Mouse (Mus musculus): ENCODE results near the gene Clcn7. TPM values are rescaled to one million over a fixed set of nuclear protein-coding genes. Genes with fewer than 3 reads are reported as not detected.
A peak's percentile ranks its signal among the peaks of the same experiment; 100 is the strongest.

Clcn7 gene
- polyA plus RNA-seq, 1 experiment from 2014 or later, result 22.5 TPM

DNA sequence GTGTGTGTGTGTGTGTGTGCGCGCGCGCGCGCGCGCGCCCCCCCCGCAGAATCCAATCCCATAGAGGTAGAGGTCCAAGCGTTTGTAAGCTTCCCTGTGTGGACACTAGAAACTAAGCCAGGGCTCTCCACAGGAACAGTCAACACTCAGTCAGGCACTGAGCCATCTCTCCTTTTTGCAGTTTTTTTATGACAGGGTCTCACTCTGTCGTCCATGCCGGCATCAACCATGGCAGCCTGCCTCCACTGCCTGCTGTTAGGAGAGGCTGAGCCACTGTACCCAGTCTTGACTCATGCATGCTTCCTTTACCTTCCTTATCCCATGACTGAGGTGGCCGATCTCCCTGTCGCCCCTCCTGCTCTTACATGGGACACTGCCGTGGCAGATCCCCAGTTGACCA, 25.4 kb upstream of the Clcn7 start:
- Histone ChIP-seq H3K4me2 (ENCODE audit: low read depth, low read length) (no peak overlapping the region), H3K9ac (ENCODE audit: low read length) (no peak overlapping the region), H3K27me3 (ENCODE audit: control insufficient read depth, insufficient read depth, low read depth, low read length) (no peaks in the 10 kb centered on the region), H3K27ac (ENCODE audit: low read length) (no peak overlapping the region), H3K4me3 (ENCODE audit: low read length) (no peak overlapping the region), H3K4me1 (replicated peaks; ENCODE audit: control insufficient read depth, insufficient read depth, low read length) (peaks cover 5% of the 10 kb centered on the region), H3K9me3 (ENCODE audit: control insufficient read depth, low read length) (no peaks in the 10 kb centered on the region), H3K36me3 (ENCODE audit: control insufficient read depth, insufficient read depth, low read length) (peaks cover 47% of the 10 kb centered on the region)
- no peak for ATAC-seq (ENCODE audit: low read depth)
- 92% methylated on average over 5 of the region's 16 CpGs for WGBS

DNA sequence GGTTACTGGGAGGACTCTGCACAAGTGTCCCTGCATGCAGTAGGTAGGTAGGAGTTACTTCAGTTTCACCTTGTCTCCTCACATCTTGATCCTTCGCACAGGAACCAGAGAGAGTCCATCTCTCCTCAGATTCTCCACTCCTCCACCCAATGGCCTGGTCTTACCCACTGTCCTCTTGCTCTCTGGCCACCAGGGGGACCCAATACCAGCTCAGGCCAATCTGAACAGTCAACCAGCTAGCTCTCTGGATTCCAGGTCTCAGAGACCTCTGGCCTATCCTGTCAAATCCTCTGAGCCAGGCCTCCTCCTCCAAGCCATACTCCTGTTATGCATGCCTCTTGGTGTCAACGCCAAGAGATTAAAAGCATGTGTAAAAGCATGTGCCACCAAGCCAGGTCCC, 23.6 kb upstream of the Clcn7 start:
- Histone ChIP-seq H3K4me3 (ENCODE audit: low read length) (no peak overlapping the region), H3K27me3 (ENCODE audit: control insufficient read depth, insufficient read depth, low read depth, low read length) (no peaks in the 10 kb centered on the region), H3K27ac (ENCODE audit: low read length) (no peak overlapping the region), H3K36me3 (ENCODE audit: control insufficient read depth, insufficient read depth, low read length) (peaks cover 38% of the 10 kb centered on the region), H3K4me2 (ENCODE audit: low read depth, low read length) (no peak overlapping the region), H3K4me1 (replicated peaks; ENCODE audit: control insufficient read depth, insufficient read depth, low read length) (peaks cover 8% of the 10 kb centered on the region), H3K9ac (ENCODE audit: low read length) (no peak overlapping the region), H3K9me3 (ENCODE audit: control insufficient read depth, low read length) (no peaks in the 10 kb centered on the region)
- no peak for ATAC-seq (ENCODE audit: low read depth)
- 70% methylated on average over 2 of the region's 2 CpGs for WGBS

DNA sequence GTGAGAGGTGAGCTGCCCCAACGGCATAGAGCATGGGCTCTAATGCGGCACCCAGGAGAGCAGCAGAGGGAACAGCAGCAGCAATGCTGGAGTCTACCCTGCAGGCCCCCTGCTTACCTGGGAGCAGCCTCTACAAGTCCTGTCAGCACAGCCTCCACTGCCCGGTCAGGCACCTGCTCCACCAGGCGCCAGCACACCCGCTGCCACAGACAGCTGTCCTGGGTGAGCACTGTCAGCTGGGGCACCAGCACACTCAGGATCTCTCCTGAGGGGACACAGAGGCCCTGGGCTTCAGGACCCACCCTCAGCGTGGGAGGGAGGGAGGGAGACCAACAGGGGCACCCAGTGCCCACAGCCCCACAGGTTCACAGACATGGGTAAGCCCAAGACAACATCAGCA, 22.6 kb upstream of the Clcn7 start:
- WGBS, result 95% methylated on average over 6 of the region's 6 CpGs
- no peak for ATAC-seq (ENCODE audit: low read depth)
- H3K27me3 ChIP-seq (ENCODE audit: control insufficient read depth, insufficient read depth, low read depth, low read length), result no peaks in the 10 kb centered on the region
- no peak overlapping the region for H3K27ac ChIP-seq (ENCODE audit: low read length)
- peaks cover 13% of the 10 kb centered on the region for H3K4me1 ChIP-seq (replicated peaks; ENCODE audit: control insufficient read depth, insufficient read depth, low read length)
- no peak overlapping the region for H3K4me3 ChIP-seq (ENCODE audit: low read length)
- H3K9ac ChIP-seq (ENCODE audit: low read length), result no peak overlapping the region
- H3K9me3 ChIP-seq (ENCODE audit: control insufficient read depth, low read length), result no peaks in the 10 kb centered on the region
- no peak overlapping the region for H3K4me2 ChIP-seq (ENCODE audit: low read depth, low read length)
- H3K36me3 ChIP-seq (ENCODE audit: control insufficient read depth, insufficient read depth, low read length), result peaks cover 30% of the 10 kb centered on the region

DNA sequence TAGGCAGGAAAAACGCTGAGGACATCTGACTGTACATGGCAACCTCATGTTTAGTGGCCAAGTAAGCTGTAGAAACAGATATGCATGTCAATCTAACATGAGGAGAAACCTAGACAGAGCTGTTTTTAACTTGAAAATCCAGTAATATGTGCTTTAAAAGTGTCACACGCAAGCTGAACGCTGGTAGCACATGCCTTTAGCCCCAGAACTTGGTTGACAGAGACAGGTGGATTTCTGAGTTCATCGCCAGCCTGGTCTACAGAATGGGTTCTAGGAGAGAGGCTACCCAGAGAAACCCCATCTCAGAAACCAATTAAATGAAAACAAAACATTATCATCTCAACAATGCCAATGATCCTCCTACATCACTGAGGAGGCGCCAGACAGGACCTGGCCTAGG, 22.0 kb upstream of the Clcn7 start:
- Histone ChIP-seq H3K27me3 (ENCODE audit: control insufficient read depth, insufficient read depth, low read depth, low read length) (no peaks in the 10 kb centered on the region), H3K9ac (ENCODE audit: low read length) (no peak overlapping the region), H3K4me1 (replicated peaks; ENCODE audit: control insufficient read depth, insufficient read depth, low read length) (peaks cover 15% of the 10 kb centered on the region), H3K9me3 (ENCODE audit: control insufficient read depth, low read length) (no peaks in the 10 kb centered on the region), H3K36me3 (ENCODE audit: control insufficient read depth, insufficient read depth, low read length) (peaks cover 26% of the 10 kb centered on the region), H3K4me2 (ENCODE audit: low read depth, low read length) (no peak overlapping the region), H3K27ac (ENCODE audit: low read length) (0 out of 2 replicates have a peak overlapping the region, but pooled peaks have one; percentile 35), H3K4me3 (ENCODE audit: low read length) (no peak overlapping the region)
- no peak for ATAC-seq (ENCODE audit: low read depth)
- 85% methylated on average over 5 of the region's 5 CpGs for WGBS

DNA sequence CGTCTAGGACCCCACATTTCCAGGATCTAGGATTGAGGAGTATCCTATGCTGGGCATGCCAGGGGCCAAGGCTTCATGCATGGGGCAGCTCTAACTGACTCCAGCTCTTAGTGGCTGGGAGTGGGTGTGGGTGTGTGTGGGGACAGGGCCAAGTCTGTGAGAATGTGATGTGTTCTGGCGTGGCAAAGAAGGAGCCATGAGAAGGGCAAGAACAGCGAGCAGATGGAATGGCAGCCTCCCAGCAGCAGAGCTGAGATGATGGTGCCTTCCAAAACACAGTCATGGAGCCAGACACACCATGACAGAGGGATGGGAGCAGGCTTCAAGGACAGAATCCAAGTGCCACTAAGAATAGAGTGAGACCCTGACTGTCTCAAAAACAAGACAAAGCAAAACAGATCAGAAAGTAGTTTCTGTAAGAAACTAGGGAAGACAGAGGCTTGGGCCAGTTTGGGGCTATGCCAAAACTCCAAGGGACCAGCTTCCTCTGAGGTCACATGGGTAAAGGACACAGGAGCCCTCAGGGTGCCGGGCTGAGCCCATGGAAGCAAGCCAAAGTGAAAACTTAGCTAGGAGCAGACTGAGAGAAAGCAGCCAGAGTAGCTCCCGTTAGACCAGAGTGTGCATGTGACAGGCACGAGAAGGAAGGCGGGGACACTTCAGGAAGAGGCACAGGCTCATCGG, 21.3 kb upstream of the Clcn7 start:
- no peak overlapping the region for H3K4me2 ChIP-seq (ENCODE audit: low read depth, low read length)
- H3K9ac ChIP-seq (ENCODE audit: low read length), result peak overlapping the region; percentile 1; the same call in 1 of the 2 replicates
- 52% methylated on average over 8 of the region's 8 CpGs for WGBS
- H3K27me3 ChIP-seq (ENCODE audit: control insufficient read depth, insufficient read depth, low read depth, low read length), result no peaks in the 10 kb centered on the region
- H3K4me3 ChIP-seq (ENCODE audit: low read length), result no peak overlapping the region
- H3K9me3 ChIP-seq (ENCODE audit: control insufficient read depth, low read length), result no peaks in the 10 kb centered on the region
- peak overlapping the region; percentile 35 for H3K27ac ChIP-seq (ENCODE audit: low read length)
- peak; percentile 21; the same call in 1 of the 2 replicates for ATAC-seq (ENCODE audit: low read depth)
- peaks cover 17% of the 10 kb centered on the region for H3K4me1 ChIP-seq (replicated peaks; ENCODE audit: control insufficient read depth, insufficient read depth, low read length)
- H3K36me3 ChIP-seq (ENCODE audit: control insufficient read depth, insufficient read depth, low read length), result peaks cover 21% of the 10 kb centered on the region

DNA sequence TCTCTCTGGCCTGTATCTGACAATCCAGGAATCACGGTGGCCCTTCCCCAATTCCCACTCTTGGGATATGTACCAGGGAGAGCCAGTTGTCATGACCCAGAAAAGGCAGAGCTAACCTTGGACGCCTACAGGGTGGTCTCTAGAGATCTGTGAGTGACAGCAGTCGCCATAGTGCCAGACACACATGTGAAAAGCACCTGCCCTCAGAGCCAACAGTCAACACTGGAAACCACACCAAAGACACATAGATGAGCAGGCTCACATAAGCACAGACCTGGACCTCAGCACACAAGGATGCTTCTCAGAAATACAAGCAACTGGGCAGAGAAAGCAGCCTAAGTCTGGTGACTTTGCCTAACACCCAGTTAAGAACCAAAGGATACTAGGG, 20.8 kb upstream of the Clcn7 start:
- no peak for ATAC-seq (ENCODE audit: low read depth)
- peaks cover 18% of the 10 kb centered on the region for H3K36me3 ChIP-seq (ENCODE audit: control insufficient read depth, insufficient read depth, low read length)
- peaks cover 17% of the 10 kb centered on the region for H3K4me1 ChIP-seq (replicated peaks; ENCODE audit: control insufficient read depth, insufficient read depth, low read length)
- peak overlapping the region; percentile 1; the same call in 1 of the 2 replicates for H3K9ac ChIP-seq (ENCODE audit: low read length)
- H3K4me3 ChIP-seq (ENCODE audit: low read length), result no peak overlapping the region
- no peak overlapping the region for H3K4me2 ChIP-seq (ENCODE audit: low read depth, low read length)
- no peaks in the 10 kb centered on the region for H3K9me3 ChIP-seq (ENCODE audit: control insufficient read depth, low read length)
- peak overlapping the region; percentile 35 for H3K27ac ChIP-seq (ENCODE audit: low read length)
- H3K27me3 ChIP-seq (ENCODE audit: control insufficient read depth, insufficient read depth, low read depth, low read length), result no peaks in the 10 kb centered on the region
- WGBS, result 58% methylated on average over 3 of the region's 3 CpGs

DNA sequence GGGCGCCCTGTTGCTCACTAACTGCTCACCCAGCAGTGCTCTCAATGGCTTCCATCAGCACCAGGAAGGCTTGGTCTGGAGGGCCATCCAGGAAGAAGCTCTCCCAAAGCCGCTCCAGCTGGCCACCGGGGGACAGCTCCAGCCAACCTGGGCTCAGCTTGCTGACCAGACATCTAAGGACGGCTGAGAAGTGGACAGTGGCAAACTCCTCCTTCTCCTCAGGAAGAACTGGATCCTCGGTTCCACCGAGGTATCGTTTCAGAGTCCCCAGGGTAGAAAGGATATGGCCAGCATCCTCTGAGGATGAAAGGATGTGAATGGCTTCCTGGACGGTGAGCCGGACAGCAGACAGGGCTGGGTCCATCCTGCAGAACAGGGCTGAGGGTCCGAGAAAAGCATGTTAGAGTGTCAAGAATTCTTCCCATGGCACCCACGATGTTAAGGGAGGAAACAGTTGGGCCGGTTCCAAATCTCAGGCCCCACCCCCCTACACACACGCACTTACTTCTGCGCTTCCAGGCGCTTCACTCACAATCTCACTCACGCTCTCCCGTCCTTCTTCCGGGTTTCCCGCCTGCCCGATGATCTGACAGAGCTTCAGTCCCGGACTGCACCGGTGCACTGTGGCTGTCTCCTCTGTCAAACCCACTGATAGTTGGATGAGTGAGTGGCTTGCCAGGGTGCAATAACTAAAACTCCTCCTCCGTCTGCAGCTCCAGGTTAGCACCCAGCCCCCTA, 18.1 kb upstream of the Clcn7 start:
- Histone ChIP-seq H3K27ac (ENCODE audit: low read length) (peak overlapping the region; percentile 94), H3K4me1 (replicated peaks; ENCODE audit: control insufficient read depth, insufficient read depth, low read length) (peaks cover 17% of the 10 kb centered on the region), H3K9ac (ENCODE audit: low read length) (peak overlapping the region; percentile 83), H3K36me3 (ENCODE audit: control insufficient read depth, insufficient read depth, low read length) (0 out of 2 replicates have a peak, but pooled peaks cover 8% of the 10 kb centered on the region), H3K4me3 (ENCODE audit: low read length) (peak overlapping the region; percentile 73), H3K4me2 (ENCODE audit: low read depth, low read length) (peak overlapping the region; percentile 94), H3K9me3 (ENCODE audit: control insufficient read depth, low read length) (no peaks in the 10 kb centered on the region), H3K27me3 (ENCODE audit: control insufficient read depth, insufficient read depth, low read depth, low read length) (no peaks in the 10 kb centered on the region; the same call in 1 of the 2 replicates)
- 7% methylated on average over 23 of the region's 23 CpGs for WGBS
- ATAC-seq (ENCODE audit: low read depth), result peak; percentile 60

DNA sequence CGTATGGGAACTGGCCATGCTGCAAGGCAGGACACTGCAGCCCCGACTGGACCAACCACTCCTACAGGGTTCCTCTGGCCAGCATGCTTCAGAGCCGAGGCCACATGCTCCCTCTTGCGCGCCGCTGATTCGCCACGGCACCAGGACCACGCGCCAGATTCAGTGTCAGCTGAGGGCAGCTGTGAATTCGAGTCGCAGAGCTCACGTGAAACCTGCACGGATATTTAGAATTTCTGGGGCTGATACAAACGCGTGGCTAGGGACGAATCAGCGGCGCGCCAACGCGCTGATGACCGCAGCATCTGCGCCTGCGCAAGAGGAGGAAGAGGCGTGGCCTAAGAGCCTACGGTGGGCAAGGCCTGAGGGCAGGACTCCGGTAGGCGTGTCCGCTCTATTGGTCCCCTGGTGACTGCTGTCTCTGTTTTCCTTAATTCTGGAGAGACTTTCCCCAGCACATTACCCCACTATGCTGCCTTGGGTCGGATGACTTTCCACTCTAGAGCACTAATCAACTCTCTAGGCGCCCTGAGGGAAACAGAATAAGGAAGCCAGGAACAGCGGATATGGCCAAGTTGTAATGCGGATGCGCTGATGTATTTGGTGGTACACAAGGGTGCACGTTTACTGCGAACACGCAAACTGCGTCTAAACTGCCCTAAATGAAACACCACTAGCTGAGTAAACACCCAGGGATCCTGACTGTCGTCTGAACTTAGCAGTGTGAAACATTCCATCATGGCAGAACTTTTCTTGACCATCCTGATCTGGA, 17.3 kb upstream of the Clcn7 start, which contains the start of gene Telo2:
TSS of gene Telo2 (minus strand) at position 304 of the 769 bp plus-strand sequence.
- peak within 1 kb of the TSS; percentile 73 for H3K4me3 ChIP-seq (ENCODE audit: low read length)
- H3K36me3 ChIP-seq (ENCODE audit: control insufficient read depth, insufficient read depth, low read length), result 0 out of 2 replicates have a peak, but pooled peaks cover 3% of the 10 kb centered on the region
- H3K9ac ChIP-seq (ENCODE audit: low read length), result peak within 1 kb of the TSS; percentile 83
- peak within 1 kb of the TSS; percentile 94 for H3K27ac ChIP-seq (ENCODE audit: low read length)
- 5% methylated on average over 40 of the region's 40 CpGs for WGBS
- no peaks in the 10 kb centered on the region; the same call in 1 of the 2 replicates for H3K27me3 ChIP-seq (ENCODE audit: control insufficient read depth, insufficient read depth, low read depth, low read length)
- ATAC-seq (ENCODE audit: low read depth), result peak; percentile 95
- peaks cover 17% of the 10 kb centered on the region for H3K4me1 ChIP-seq (replicated peaks; ENCODE audit: control insufficient read depth, insufficient read depth, low read length)
- H3K4me2 ChIP-seq (ENCODE audit: low read depth, low read length), result peak within 1 kb of the TSS; percentile 94
- H3K9me3 ChIP-seq (ENCODE audit: control insufficient read depth, low read length), result no peaks in the 10 kb centered on the region

DNA sequence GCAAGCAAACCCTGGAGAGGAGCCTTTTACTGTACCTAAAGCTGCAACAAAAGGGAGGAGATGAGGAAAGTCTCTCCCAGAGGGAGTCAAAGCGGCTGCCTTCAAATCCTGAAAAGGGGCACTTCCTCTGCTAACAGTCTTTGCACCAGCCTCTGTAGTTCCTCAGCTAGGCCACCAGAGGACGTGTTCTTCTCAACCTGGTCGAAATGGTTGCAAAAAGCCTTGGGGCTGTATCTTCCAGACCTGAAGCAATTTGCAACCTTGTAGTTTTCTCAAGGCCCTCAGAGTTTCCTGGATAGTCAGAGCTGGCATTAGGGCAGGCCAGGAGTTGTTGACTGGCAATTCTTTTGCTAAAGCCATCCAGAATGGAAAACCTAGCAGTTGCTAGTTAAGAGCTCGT, 15.9 kb upstream of the Clcn7 start:
- whole genome bisulfite sequencing, result 31% methylated on average over 4 of the region's 4 CpGs
- H3K36me3 ChIP-seq (ENCODE audit: control insufficient read depth, insufficient read depth, low read length), result no peaks in the 10 kb centered on the region
- H3K9me3 ChIP-seq (ENCODE audit: control insufficient read depth, low read length), result no peaks in the 10 kb centered on the region
- H3K27ac ChIP-seq (ENCODE audit: low read length), result no peak overlapping the region
- no peak overlapping the region for H3K4me2 ChIP-seq (ENCODE audit: low read depth, low read length)
- no peaks in the 10 kb centered on the region; the same call in 1 of the 2 replicates for H3K27me3 ChIP-seq (ENCODE audit: control insufficient read depth, insufficient read depth, low read depth, low read length)
- no peak overlapping the region for H3K4me3 ChIP-seq (ENCODE audit: low read length)
- H3K9ac ChIP-seq (ENCODE audit: low read length), result no peak overlapping the region
- peaks cover 16% of the 10 kb centered on the region for H3K4me1 ChIP-seq (replicated peaks; ENCODE audit: control insufficient read depth, insufficient read depth, low read length)
- ATAC-seq (ENCODE audit: low read depth), result no peak
